Mouse (Mus musculus): ENCODE measurements around the gene Kif1c. TPM values are rescaled to one million over a fixed set of nuclear protein-coding genes. Genes with fewer than 3 reads are reported as not detected.

Gene Kif1c
- polyA plus RNA-seq (2012) = 0.31 and 0.32 TPM in 2 replicates

- H3K9me3 ChIP-seq (ENCODE audit: control insufficient read depth, low read length) = no peaks in the 10 kb centered on the region
- H3K4me1 ChIP-seq (ENCODE audit: control insufficient read depth) = peaks cover 24% of the 10 kb centered on the region
- H3K4me3 ChIP-seq (replicated peaks) = peak within 1 kb of the TSS; percentile 86
- peaks cover 25% of the 10 kb centered on the region for H3K27me3 ChIP-seq (ENCODE audit: control insufficient read depth)
- H3K36me3 ChIP-seq (ENCODE audit: control insufficient read depth) = peaks cover 15% of the 10 kb centered on the region; the same call in 1 of the 2 replicates
- TF ChIP-seq TAL1 (IDR thresholded peaks at IDR 0.05; ENCODE audit: low read length) (no peak), GATA1 (IDR thresholded peaks at IDR 0.05; ENCODE audit: low read length) (no peak)
Observed at GRCm38 (mm10) chr11:70699722-70700556, at the start of gene Kif1c, which contains the start of gene Inca1. Kif1c (plus strand) TSS chr11:70700548. Inca1 (minus strand) TSS chr11:70700155.

GRCm38 (mm10) chr11:70651391-70651790, 49.0 kb upstream of the Kif1c start:
- Histone ChIP-seq H3K9me3 (ENCODE audit: control insufficient read depth, low read length) (no peaks in the 10 kb centered on the region), H3K27me3 (ENCODE audit: control insufficient read depth) (peaks cover 9% of the 10 kb centered on the region), H3K36me3 (ENCODE audit: control insufficient read depth) (peaks cover 54% of the 10 kb centered on the region), H3K4me3 (replicated peaks) (peak overlapping the region; percentile 31), H3K4me1 (ENCODE audit: control insufficient read depth) (peaks cover 82% of the 10 kb centered on the region)
- TF ChIP-seq TAL1 (IDR thresholded peaks at IDR 0.05; ENCODE audit: low read length) = no peak
- no peak for TF ChIP-seq GATA1 (IDR thresholded peaks at IDR 0.05; ENCODE audit: low read length)

GRCm38 (mm10) chr11:70652029-70652883, 48.1 kb upstream of the Kif1c start:
- Histone ChIP-seq H3K27me3 (ENCODE audit: control insufficient read depth) (peaks cover 16% of the 10 kb centered on the region), H3K36me3 (ENCODE audit: control insufficient read depth) (peaks cover 54% of the 10 kb centered on the region), H3K9me3 (ENCODE audit: control insufficient read depth, low read length) (no peaks in the 10 kb centered on the region), H3K4me3 (replicated peaks) (peak overlapping the region; percentile 79), H3K4me1 (ENCODE audit: control insufficient read depth) (peaks cover 86% of the 10 kb centered on the region)
- TF ChIP-seq GATA1 (IDR thresholded peaks at IDR 0.05; ENCODE audit: low read length) (no peak), TAL1 (IDR thresholded peaks at IDR 0.05; ENCODE audit: low read length) (no peak)

- Histone ChIP-seq H3K4me3 (replicated peaks) (peak overlapping the region; percentile 79), H3K36me3 (ENCODE audit: control insufficient read depth) (peaks cover 51% of the 10 kb centered on the region), H3K4me1 (ENCODE audit: control insufficient read depth) (peaks cover 85% of the 10 kb centered on the region), H3K27me3 (ENCODE audit: control insufficient read depth) (peaks cover 16% of the 10 kb centered on the region), H3K9me3 (ENCODE audit: control insufficient read depth, low read length) (no peaks in the 10 kb centered on the region)
- no peak for TF ChIP-seq TAL1 (IDR thresholded peaks at IDR 0.05; ENCODE audit: low read length)
- TF ChIP-seq GATA1 (IDR thresholded peaks at IDR 0.05; ENCODE audit: low read length) = no peak
Observed at GRCm38 (mm10) chr11:70652884-70653344, 47.4 kb upstream of the Kif1c start.

- TF ChIP-seq GATA1 (IDR thresholded peaks at IDR 0.05; ENCODE audit: low read length) (no peak), TAL1 (IDR thresholded peaks at IDR 0.05; ENCODE audit: low read length) (no peak)
- Histone ChIP-seq H3K4me3 (replicated peaks) (peak overlapping the region; percentile 79), H3K36me3 (ENCODE audit: control insufficient read depth) (peaks cover 46% of the 10 kb centered on the region), H3K4me1 (ENCODE audit: control insufficient read depth) (peaks cover 82% of the 10 kb centered on the region), H3K27me3 (ENCODE audit: control insufficient read depth) (peaks cover 16% of the 10 kb centered on the region), H3K9me3 (ENCODE audit: control insufficient read depth, low read length) (no peaks in the 10 kb centered on the region)
Observed at GRCm38 (mm10) chr11:70653345-70654197, 46.8 kb upstream of the Kif1c start.

DNA sequence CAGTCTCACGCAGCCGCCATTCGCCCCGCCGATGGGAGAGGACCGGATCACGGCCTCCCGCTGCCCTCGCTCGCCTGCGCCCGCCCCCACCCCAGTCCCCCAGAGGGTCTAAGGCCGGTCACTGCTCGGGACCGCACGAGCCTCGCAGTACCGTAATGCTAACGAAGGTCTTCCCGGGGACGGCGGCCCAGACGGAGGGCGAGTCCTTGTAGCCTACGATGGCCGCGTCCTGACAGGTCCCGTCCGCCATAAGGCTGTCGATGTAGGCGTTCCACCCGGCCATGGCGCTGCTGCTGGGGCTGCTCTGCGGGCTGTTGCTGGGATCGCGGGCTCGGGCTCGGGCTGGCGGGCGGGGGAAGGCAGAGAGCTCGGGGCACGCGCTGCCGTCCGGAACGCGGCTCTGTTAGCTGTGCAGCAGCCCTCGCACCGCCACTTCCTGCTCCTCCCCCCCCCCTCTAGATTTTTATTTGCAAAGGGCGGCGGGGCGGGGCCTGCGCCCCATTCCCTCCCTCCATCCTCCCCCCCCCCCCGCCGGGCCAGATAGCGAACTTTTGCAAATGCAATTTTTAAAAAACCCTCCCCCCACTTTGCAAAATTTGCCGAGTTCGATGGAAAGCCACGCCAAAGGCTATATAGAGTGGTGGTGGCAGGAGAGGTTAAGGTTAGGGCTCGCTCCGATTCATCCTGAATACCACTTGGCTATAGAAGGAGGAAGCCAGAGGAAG, 46.0 kb upstream of the Kif1c start, which contains the start of gene Pfn1:
TSS of gene Pfn1 (minus strand) at position 447 of the 725 bp plus-strand sequence.
- Histone ChIP-seq H3K27me3 (ENCODE audit: control insufficient read depth) (peaks cover 16% of the 10 kb centered on the region), H3K4me3 (replicated peaks) (peak within 1 kb of the TSS; percentile 79), H3K9me3 (ENCODE audit: control insufficient read depth, low read length) (no peaks in the 10 kb centered on the region), H3K36me3 (ENCODE audit: control insufficient read depth) (peaks cover 38% of the 10 kb centered on the region), H3K4me1 (ENCODE audit: control insufficient read depth) (peaks cover 74% of the 10 kb centered on the region)
- TF ChIP-seq GATA1 (IDR thresholded peaks at IDR 0.05; ENCODE audit: low read length) (no peak), TAL1 (IDR thresholded peaks at IDR 0.05; ENCODE audit: low read length) (no peak)

- Histone ChIP-seq H3K27me3 (ENCODE audit: control insufficient read depth) (peaks cover 16% of the 10 kb centered on the region), H3K36me3 (ENCODE audit: control insufficient read depth) (peaks cover 31% of the 10 kb centered on the region), H3K4me3 (replicated peaks) (peak overlapping the region; percentile 79), H3K4me1 (ENCODE audit: control insufficient read depth) (peaks cover 67% of the 10 kb centered on the region), H3K9me3 (ENCODE audit: control insufficient read depth, low read length) (no peaks in the 10 kb centered on the region)
- TF ChIP-seq TAL1 (IDR thresholded peaks at IDR 0.05; ENCODE audit: low read length) (no peak), GATA1 (IDR thresholded peaks at IDR 0.05; ENCODE audit: low read length) (no peak)
Observed at GRCm38 (mm10) chr11:70654923-70655570, 45.3 kb upstream of the Kif1c start.
